Mouse (Mus musculus): ENCODE results near the gene Ruvbl1. TPM values are rescaled to one million over a fixed set of nuclear protein-coding genes. Genes with fewer than 3 reads are reported as not detected.
A peak's percentile ranks its signal among the peaks of the same experiment; 100 is the strongest.

Ruvbl1 gene
- polyA plus RNA-seq, 1 experiment from 2014 or later, result 235 TPM

GRCm38 (mm10) chr6:88502030-88502970, 37.1 kb downstream of the Ruvbl1 start:
- Histone ChIP-seq H3K4me3 (no peak overlapping the region), H3K27me3 (ENCODE audit: low read depth, poor library complexity, severe bottlenecking) (no peaks in the 10 kb centered on the region), H3K36me3 (peaks cover 71% of the 10 kb centered on the region), H3K27ac (no peak overlapping the region), H3K4me1 (peaks cover 10% of the 10 kb centered on the region), H3K9me3 (replicated peaks) (no peaks in the 10 kb centered on the region)
- no peak for DNase-seq (ENCODE audit: low spot score)
- 76% methylated on average over 13 of the region's 13 CpGs for WGBS

DNA sequence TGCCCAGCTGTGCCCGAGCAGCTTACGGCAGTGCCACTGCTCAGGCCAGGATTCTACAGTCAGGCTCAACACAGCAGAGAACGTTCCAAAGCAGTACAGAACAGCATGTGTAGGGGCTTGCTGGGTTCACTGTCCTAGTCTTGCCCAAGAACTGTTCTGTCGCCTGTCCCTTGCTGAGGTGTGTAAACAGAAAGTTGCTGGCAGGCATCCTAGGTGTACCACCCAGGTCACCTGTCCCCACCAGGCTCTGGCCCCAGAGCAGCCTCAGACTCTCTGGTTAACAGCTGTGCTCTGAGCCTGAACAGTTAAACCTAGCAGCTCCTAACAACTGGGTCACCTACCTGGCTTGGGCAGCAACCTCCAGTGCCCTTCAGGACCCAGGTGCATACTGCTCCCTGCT, 37.8 kb downstream of the Ruvbl1 start:
- H3K4me3 ChIP-seq, result no peak overlapping the region
- H3K9me3 ChIP-seq (replicated peaks), result no peaks in the 10 kb centered on the region
- H3K4me1 ChIP-seq, result peaks cover 10% of the 10 kb centered on the region
- peaks cover 71% of the 10 kb centered on the region for H3K36me3 ChIP-seq
- H3K27me3 ChIP-seq (ENCODE audit: low read depth, poor library complexity, severe bottlenecking), result no peaks in the 10 kb centered on the region
- 93% methylated on average over 4 of the region's 4 CpGs for WGBS
- DNase-seq (ENCODE audit: low spot score), result no peak
- H3K27ac ChIP-seq, result no peak overlapping the region

GRCm38 (mm10) chr6:88513984-88514383, 48.8 kb downstream of the Ruvbl1 start:
- H3K36me3 ChIP-seq, result peaks cover 81% of the 10 kb centered on the region
- H3K27me3 ChIP-seq (ENCODE audit: low read depth, poor library complexity, severe bottlenecking), result no peaks in the 10 kb centered on the region
- no peak for DNase-seq (ENCODE audit: low spot score)
- H3K9me3 ChIP-seq (replicated peaks), result no peaks in the 10 kb centered on the region
- peaks cover 14% of the 10 kb centered on the region for H3K4me1 ChIP-seq
- WGBS, result 92% methylated on average over 8 of the region's 8 CpGs
- no peak overlapping the region for H3K4me3 ChIP-seq
- no peak overlapping the region for H3K27ac ChIP-seq

GRCm38 (mm10) chr6:88514546-88514945, 49.3 kb downstream of the Ruvbl1 start:
- peaks cover 76% of the 10 kb centered on the region for H3K36me3 ChIP-seq
- no peak for DNase-seq (ENCODE audit: low spot score)
- no peak overlapping the region for H3K4me3 ChIP-seq
- no peaks in the 10 kb centered on the region for H3K9me3 ChIP-seq (replicated peaks)
- H3K27me3 ChIP-seq (ENCODE audit: low read depth, poor library complexity, severe bottlenecking), result no peaks in the 10 kb centered on the region
- 89% methylated on average over 4 of the region's 4 CpGs for WGBS
- H3K27ac ChIP-seq, result no peak overlapping the region
- peaks cover 20% of the 10 kb centered on the region for H3K4me1 ChIP-seq

DNA sequence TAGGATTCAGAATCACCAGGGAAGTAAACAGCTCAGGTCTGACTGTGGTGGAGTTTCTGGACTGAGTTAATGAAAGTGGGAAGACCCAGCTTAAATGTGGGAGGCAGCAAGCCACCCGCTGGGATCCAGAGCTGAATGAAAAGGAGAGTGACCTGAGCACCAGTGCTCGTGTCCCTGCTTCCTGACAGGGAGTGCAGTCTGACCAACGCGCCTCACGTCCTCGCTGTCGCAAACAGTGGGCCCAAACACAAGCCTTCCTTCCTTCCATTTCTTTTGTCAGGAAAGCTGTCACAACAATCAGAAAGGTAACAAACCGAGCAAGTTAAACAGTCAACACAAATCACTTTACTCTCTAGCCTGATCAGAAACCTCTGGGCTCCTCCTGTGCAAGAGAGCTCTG, 50.8 kb downstream of the Ruvbl1 start:
- no peak overlapping the region for H3K27ac ChIP-seq
- no peaks in the 10 kb centered on the region for H3K27me3 ChIP-seq (ENCODE audit: low read depth, poor library complexity, severe bottlenecking)
- WGBS, result 89% methylated on average over 8 of the region's 8 CpGs
- DNase-seq (ENCODE audit: low spot score), result no peak
- H3K4me3 ChIP-seq, result no peak overlapping the region
- peaks cover 23% of the 10 kb centered on the region for H3K4me1 ChIP-seq
- H3K9me3 ChIP-seq (replicated peaks), result no peaks in the 10 kb centered on the region
- peaks cover 62% of the 10 kb centered on the region for H3K36me3 ChIP-seq

DNA sequence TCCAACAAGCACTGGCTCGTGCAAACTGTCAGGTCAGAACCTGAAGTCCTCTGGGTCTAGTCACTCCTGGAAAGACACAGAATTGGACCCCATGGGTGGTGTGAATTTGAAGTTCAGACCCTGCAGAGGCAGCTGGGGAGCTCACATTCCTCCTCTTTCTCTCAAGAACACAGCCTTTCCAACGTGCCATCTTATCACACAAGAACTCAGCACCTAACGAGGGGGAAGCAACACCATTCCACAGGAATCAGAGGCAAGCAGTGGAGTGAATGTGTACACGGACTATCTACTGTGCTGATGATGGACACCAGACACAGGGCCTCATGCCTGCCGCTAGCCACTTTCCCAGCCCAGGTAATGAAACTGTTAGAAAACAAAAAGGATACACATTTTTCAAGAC, 51.5 kb downstream of the Ruvbl1 start:
- Histone ChIP-seq H3K27ac (no peak overlapping the region), H3K36me3 (peaks cover 55% of the 10 kb centered on the region), H3K4me1 (peaks cover 23% of the 10 kb centered on the region), H3K9me3 (replicated peaks) (no peaks in the 10 kb centered on the region), H3K27me3 (ENCODE audit: low read depth, poor library complexity, severe bottlenecking) (no peaks in the 10 kb centered on the region), H3K4me3 (no peak overlapping the region; the same call in 1 of the 2 replicates)
- no peak for DNase-seq (ENCODE audit: low spot score)
- WGBS, result 87% methylated on average over 5 of the region's 5 CpGs

- H3K27me3 ChIP-seq (ENCODE audit: low read depth, poor library complexity, severe bottlenecking), result no peaks in the 10 kb centered on the region
- peak; percentile 49 for DNase-seq (ENCODE audit: low spot score)
- peaks cover 43% of the 10 kb centered on the region for H3K36me3 ChIP-seq
- H3K9me3 ChIP-seq (replicated peaks), result no peaks in the 10 kb centered on the region
- WGBS, result 17% methylated on average over 18 of the region's 18 CpGs
- H3K4me1 ChIP-seq, result peaks cover 23% of the 10 kb centered on the region
- H3K4me3 ChIP-seq, result peak overlapping the region; percentile 96
- peak overlapping the region; percentile 93 for H3K27ac ChIP-seq
Measured at GRCm38 (mm10) chr6:88517701-88518403, 52.6 kb downstream of the Ruvbl1 start.

DNA sequence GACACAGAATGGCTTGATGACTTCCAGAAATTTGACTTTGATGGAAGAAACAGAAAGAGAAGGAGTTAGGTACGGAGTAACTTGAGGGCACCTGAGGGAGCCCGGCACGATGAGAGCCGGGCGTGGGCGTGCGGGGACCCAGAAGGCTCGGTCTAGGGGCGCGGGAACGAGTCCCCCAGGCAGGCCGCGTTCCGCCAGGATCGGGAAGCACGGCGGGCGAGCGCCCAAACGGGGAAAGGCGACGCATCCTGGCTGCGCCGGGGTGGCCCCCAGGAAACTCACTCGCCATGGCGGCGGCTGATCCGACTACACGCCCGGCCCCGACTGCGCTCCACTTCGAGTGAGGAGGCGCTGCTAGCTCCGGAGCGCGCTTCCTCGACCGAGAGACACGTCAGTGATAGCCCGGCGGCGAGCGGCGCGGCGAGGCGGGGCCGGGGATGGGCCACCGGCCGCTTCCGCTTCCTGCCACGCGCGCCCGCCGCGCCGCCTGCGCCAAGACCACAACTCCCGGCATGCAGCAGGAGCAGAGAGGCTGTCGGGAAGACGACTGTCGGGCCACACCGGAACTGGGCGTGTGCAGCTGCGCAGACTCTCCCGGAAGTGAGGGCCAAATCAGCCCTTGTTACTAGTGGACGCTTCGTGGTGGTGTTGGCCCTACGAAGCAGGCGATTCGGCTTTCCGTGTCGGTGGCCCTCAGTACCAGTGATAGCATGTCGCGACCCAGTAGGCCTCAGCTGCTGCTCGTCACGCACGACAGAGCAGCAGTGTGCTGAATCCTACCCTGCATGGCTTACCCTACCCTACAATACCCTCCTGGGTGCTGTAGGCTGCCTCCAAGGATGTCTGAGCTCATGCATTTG, 53.4 kb downstream of the Ruvbl1 start, which contains the start of gene Sec61a1:
Sec61a1 (minus strand) TSS at position 502 of the 860 bp plus-strand sequence.
- DNase-seq (ENCODE audit: low spot score), result peak; percentile 96

DNA sequence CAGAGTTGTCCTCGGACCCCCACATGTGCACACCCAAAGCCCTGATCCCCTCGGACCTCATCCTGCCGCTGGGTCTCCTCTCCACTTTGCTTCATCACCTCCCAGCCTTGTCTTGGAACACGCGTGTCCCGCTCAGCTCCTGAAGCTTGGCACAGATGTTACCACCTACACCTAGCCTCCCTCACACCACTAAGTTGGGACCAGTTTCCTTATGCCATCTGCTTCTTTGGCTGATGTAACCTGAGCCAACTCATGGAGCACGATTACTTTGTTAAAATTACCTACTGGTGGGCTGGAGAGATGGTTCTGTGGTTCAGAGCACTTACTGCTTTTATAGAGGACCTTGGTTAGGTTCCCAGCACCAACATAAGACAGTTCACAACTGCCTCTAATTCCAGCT, 56.6 kb downstream of the Ruvbl1 start:
- DNase-seq (ENCODE audit: low spot score), result no peak
- no peak overlapping the region for H3K4me3 ChIP-seq
- 84% methylated on average over 7 of the region's 7 CpGs for WGBS
- no peaks in the 10 kb centered on the region for H3K27me3 ChIP-seq (ENCODE audit: low read depth, poor library complexity, severe bottlenecking)
- no peaks in the 10 kb centered on the region for H3K9me3 ChIP-seq (replicated peaks)
- peaks cover 3% of the 10 kb centered on the region for H3K36me3 ChIP-seq
- H3K27ac ChIP-seq, result no peak overlapping the region
- peaks cover 20% of the 10 kb centered on the region for H3K4me1 ChIP-seq

More for the DNA sequence above, 53.4 kb downstream of the Ruvbl1 start, which contains the start of gene Sec61a1:
- under 1% methylated on average over 80 of the region's 80 CpGs for WGBS
- peak within 1 kb of the TSS; percentile 96 for H3K4me3 ChIP-seq
- peaks cover 35% of the 10 kb centered on the region for H3K36me3 ChIP-seq
- H3K27me3 ChIP-seq (ENCODE audit: low read depth, poor library complexity, severe bottlenecking), result no peaks in the 10 kb centered on the region
- peak within 1 kb of the TSS; percentile 93 for H3K27ac ChIP-seq
- H3K4me1 ChIP-seq, result peaks cover 23% of the 10 kb centered on the region
- no peaks in the 10 kb centered on the region for H3K9me3 ChIP-seq (replicated peaks)

DNA sequence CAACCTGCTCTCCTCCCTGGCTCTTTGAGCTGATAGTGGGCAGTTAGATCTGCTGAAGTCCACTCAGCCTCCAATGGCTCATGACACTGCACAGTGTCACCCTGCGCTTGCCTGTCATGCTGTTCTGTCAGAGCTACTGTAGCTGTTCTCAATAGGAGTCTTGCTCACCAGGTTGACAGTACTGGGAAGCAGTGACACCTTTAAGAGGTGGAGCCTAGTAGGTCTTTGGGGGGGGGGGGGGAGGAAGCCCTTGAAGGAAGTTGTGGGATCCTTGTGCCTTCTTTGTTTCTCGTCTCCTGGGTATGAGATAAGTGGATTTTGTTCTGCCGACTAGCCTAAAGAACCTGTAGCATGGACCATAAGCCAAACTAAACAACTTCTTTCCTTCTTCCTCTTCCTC, 57.4 kb downstream of the Ruvbl1 start:
- peaks cover 14% of the 10 kb centered on the region for H3K4me1 ChIP-seq
- no peak overlapping the region for H3K4me3 ChIP-seq
- H3K36me3 ChIP-seq, result no peaks in the 10 kb centered on the region
- no peaks in the 10 kb centered on the region for H3K9me3 ChIP-seq (replicated peaks)
- no peak overlapping the region for H3K27ac ChIP-seq
- WGBS, result 80% methylated on average over 3 of the region's 3 CpGs
- no peaks in the 10 kb centered on the region for H3K27me3 ChIP-seq (ENCODE audit: low read depth, poor library complexity, severe bottlenecking)
- no peak for DNase-seq (ENCODE audit: low spot score)

- DNase-seq (ENCODE audit: low spot score), result no peak
- no peaks in the 10 kb centered on the region for H3K9me3 ChIP-seq (replicated peaks)
- H3K27ac ChIP-seq, result no peak overlapping the region
- H3K4me3 ChIP-seq, result no peak overlapping the region
- WGBS, result 73% methylated on average over 3 of the region's 3 CpGs
- peaks cover 9% of the 10 kb centered on the region for H3K4me1 ChIP-seq
- no peaks in the 10 kb centered on the region for H3K27me3 ChIP-seq (ENCODE audit: low read depth, poor library complexity, severe bottlenecking)
- H3K36me3 ChIP-seq, result no peaks in the 10 kb centered on the region
Measured at GRCm38 (mm10) chr6:88523043-88523442, 57.8 kb downstream of the Ruvbl1 start.

- no peak for DNase-seq (ENCODE audit: low spot score)
- no peak overlapping the region for H3K4me3 ChIP-seq
- H3K9me3 ChIP-seq (replicated peaks), result no peaks in the 10 kb centered on the region
- no peak overlapping the region for H3K27ac ChIP-seq
- WGBS, result 87% methylated on average over 3 of the region's 3 CpGs
- peaks cover 9% of the 10 kb centered on the region for H3K4me1 ChIP-seq
- H3K27me3 ChIP-seq (ENCODE audit: low read depth, poor library complexity, severe bottlenecking), result no peaks in the 10 kb centered on the region
- no peaks in the 10 kb centered on the region for H3K36me3 ChIP-seq
Measured at GRCm38 (mm10) chr6:88523451-88523850, 58.2 kb downstream of the Ruvbl1 start.
